In genomic region chr9:79605722-79606121, GRCm38 (mm10) we compare ENCODE assay signal across 14 mouse cellular contexts.
A peak's percentile ranks its signal among the peaks of the same experiment; 100 is the strongest.
DNase-seq lines count a peak whose midpoint lies in the region; ATAC-seq and TF ChIP-seq lines count a peak whose summit lies in the region.
"Had no signal": no experiment of that assay in that cellular context is flagged by ENCODE, and none has a peak within 500 bp of the region (broad histone marks: within the 10 kb centered on the region; RNA-seq: fewer than 3 reads in every experiment).

No protein-coding gene starts in this region.

- TF ChIP-seq POLR2A in liver, adult 2 months (IDR thresholded peaks at IDR 0.05; ENCODE audit: extremely low read depth, insufficient read depth, low read length) = no peak

- H3K9me3 ChIP-seq in liver, embryonic 12.5 days (replicated peaks) = no peaks in the 10 kb centered on the region
- no peaks in the 10 kb centered on the region for H3K9me3 ChIP-seq in forebrain, postnatal 0 days (ENCODE audit: low read length)
- H3K9me3 ChIP-seq in midbrain, embryonic 16.5 days (replicated peaks; ENCODE audit: control insufficient read depth, low read length, poor library complexity, severe bottlenecking) = no peaks in the 10 kb centered on the region
- H3K9me3 ChIP-seq: stomach, embryonic 15.5 days had no signal

- no peak overlapping the region for H3K9ac ChIP-seq in liver, adult 2 months (ENCODE audit: low read depth, low read length)
- H3K9ac ChIP-seq in liver, embryonic 12.5 days = no peak overlapping the region
- H3K9ac ChIP-seq in forebrain, postnatal 0 days = no peak overlapping the region
- no peak overlapping the region for H3K9ac ChIP-seq in midbrain, embryonic 16.5 days (ENCODE audit: low read depth, low read length)
- H3K9ac ChIP-seq: stomach, embryonic 15.5 days had no signal

- H3K79me2 ChIP-seq in liver, adult 2 months (ENCODE audit: control insufficient read depth, insufficient read depth, low read length) = no peaks in the 10 kb centered on the region

- H3K36me3 ChIP-seq in liver, adult 2 months (ENCODE audit: control insufficient read depth, insufficient read depth, low read length) = no peaks in the 10 kb centered on the region
- H3K36me3 ChIP-seq in liver, embryonic 12.5 days = no peaks in the 10 kb centered on the region
- no peaks in the 10 kb centered on the region for H3K36me3 ChIP-seq in forebrain, postnatal 0 days (ENCODE audit: insufficient read depth)
- no peaks in the 10 kb centered on the region for H3K36me3 ChIP-seq in midbrain, embryonic 16.5 days (ENCODE audit: control insufficient read depth, insufficient read depth, low read length)
- H3K36me3 ChIP-seq: stomach, embryonic 15.5 days had no signal

- ATAC-seq in liver, embryonic 12.5 days = no peak
- peak; percentile 84 for ATAC-seq in forebrain, postnatal 0 days
- ATAC-seq in midbrain, embryonic 16.5 days = peak; percentile 62; the same call in 1 of the 2 replicates
- ATAC-seq: activated CD4-positive, CD25-positive, alpha-beta regulatory T cell, adult 4 months had no signal

- no peak overlapping the region for H3K4me3 ChIP-seq in liver, adult 2 months (ENCODE audit: insufficient read depth, low read depth, low read length)
- H3K4me3 ChIP-seq in liver, embryonic 12.5 days = no peak overlapping the region
- no peak overlapping the region for H3K4me3 ChIP-seq in forebrain, postnatal 0 days (ENCODE audit: low read depth, low read length)
- no peak overlapping the region for H3K4me3 ChIP-seq in midbrain, embryonic 16.5 days (ENCODE audit: low read depth, low read length)
- H3K4me3 ChIP-seq: myocyte; stomach, embryonic 15.5 days had no signal

- TF ChIP-seq CTCF in liver, adult 2 months (IDR thresholded peaks at IDR 0.05; ENCODE audit: low read depth, low read length) = no peak
- TF ChIP-seq CTCF in forebrain, postnatal 0 days (IDR thresholded peaks at IDR 0.05; ENCODE audit: low read depth) = no peak

- H3K27me3 ChIP-seq in liver, adult 2 months (ENCODE audit: control insufficient read depth, insufficient read depth, low read length) = no peaks in the 10 kb centered on the region
- no peaks in the 10 kb centered on the region for H3K27me3 ChIP-seq in liver, embryonic 12.5 days (replicated peaks)
- H3K27me3 ChIP-seq in forebrain, postnatal 0 days (ENCODE audit: insufficient read depth, low read length) = no peaks in the 10 kb centered on the region
- H3K27me3 ChIP-seq in midbrain, embryonic 16.5 days (ENCODE audit: control insufficient read depth, insufficient read depth, low read depth, low read length) = no peaks in the 10 kb centered on the region
- H3K27me3 ChIP-seq: stomach, embryonic 15.5 days had no signal

- H3K4me2 ChIP-seq in liver, embryonic 12.5 days = no peak overlapping the region
- no peak overlapping the region for H3K4me2 ChIP-seq in forebrain, postnatal 0 days (ENCODE audit: low read depth)
- no peak overlapping the region for H3K4me2 ChIP-seq in midbrain, embryonic 16.5 days (ENCODE audit: low read length)
- H3K4me2 ChIP-seq: stomach, embryonic 15.5 days had no signal

- peaks cover 3% of the 10 kb centered on the region; the same call in 1 of the 2 replicates for H3K4me1 ChIP-seq in liver, adult 2 months (ENCODE audit: control insufficient read depth, insufficient read depth, low read length)
- H3K4me1 ChIP-seq in liver, embryonic 12.5 days = no peaks in the 10 kb centered on the region
- H3K4me1 ChIP-seq in forebrain, postnatal 0 days (ENCODE audit: insufficient read depth) = peaks cover 7% of the 10 kb centered on the region; the same call in 1 of the 2 replicates
- H3K4me1 ChIP-seq in midbrain, embryonic 16.5 days (ENCODE audit: control insufficient read depth, insufficient read depth, low read length) = peaks cover 5% of the 10 kb centered on the region

- no peak overlapping the region for H3K27ac ChIP-seq in liver, adult 2 months (replicated peaks; ENCODE audit: insufficient read depth, low read depth, low read length)
- no peak overlapping the region for H3K27ac ChIP-seq in liver, embryonic 12.5 days
- no peak overlapping the region for H3K27ac ChIP-seq in forebrain, postnatal 0 days (ENCODE audit: low read depth, low read length)
- H3K27ac ChIP-seq in midbrain, embryonic 16.5 days (ENCODE audit: low read length) = no peak overlapping the region
- H3K27ac ChIP-seq: stomach, embryonic 15.5 days had no signal

- peak; percentile 64 for DNase-seq in liver, adult 2 months (ENCODE audit: extremely low read depth, low read depth, low spot score)
- peak; percentile 58 for DNase-seq in embryo, embryonic 10.5 days (ENCODE audit: low spot score)
- peak; percentile 31 for DNase-seq in forebrain, postnatal 0 days
- DNase-seq in right cerebral cortex, postnatal 14 days = no peak
- DNase-seq in spleen, postnatal 14 days (ENCODE audit: low spot score in 2 of 2) = no peak
- no peak for DNase-seq in cerebellum, postnatal 25 days
- DNase-seq: heart, adult 11 months; heart, postnatal 14 days; kidney, adult 2 months had no signal

- WGBS in liver, adult 2 months = 16% methylated on average over 5 of the region's 5 CpGs
- 52% methylated on average over 5 of the region's 5 CpGs for WGBS in liver, embryonic 12.5 days (ENCODE audit: insufficient replicate concordance)
- 4% methylated on average over 5 of the region's 5 CpGs for WGBS in forebrain, postnatal 0 days
- 7% methylated on average over 5 of the region's 5 CpGs for WGBS in midbrain, embryonic 16.5 days

Comparison
In these comparisons a context has a peak if more than half of its experiments do, and no peak if none do; other contexts are left out.
1. DNase-seq: peak in liver, adult 2 months (single experiment), embryo, embryonic 10.5 days (single experiment) and forebrain, postnatal 0 days (single experiment); none in right cerebral cortex, postnatal 14 days (single experiment), spleen, postnatal 14 days (0 of 2) and cerebellum, postnatal 25 days (0 of 2).